Mouse (Mus musculus) bone marrow macrophage, adult 2 months (primary cell): ENCODE data around the gene Grin2c. TPM values are rescaled to one million over a fixed set of nuclear protein-coding genes. Genes with fewer than 3 reads are reported as not detected.

Experiments used
- H3K27ac ChIP-seq: 2 replicates; pipeline ENCODE4 v1.5.1; 2012; ENCODE audit warnings: low read depth, low read length; ENCODE audit not compliant: insufficient read depth
- H3K4me1 ChIP-seq: 2 replicates; pipeline ENCODE4 v1.6.1; 2012; ENCODE audit warnings: low read length; ENCODE audit not compliant: control insufficient read depth, insufficient read depth
- H3K4me3 ChIP-seq: 2 replicates; pipeline ENCODE4 v1.5.1; 2012; ENCODE audit warnings: mild to moderate bottlenecking, low read length, moderate library complexity; ENCODE audit not compliant: insufficient read depth
- CTCF ChIP-seq: IDR thresholded peaks from 2 replicates; pipeline ENCODE4 v1.5.1; 2012; ENCODE audit warnings: low read depth, mild to moderate bottlenecking, low read length, moderate library complexity
- POLR2A ChIP-seq: IDR thresholded peaks from 2 replicates; pipeline ENCODE4 v1.6.1; 2012; ENCODE audit warnings: mild to moderate bottlenecking, low read depth, low read length, borderline replicate concordance
- polyA plus RNA-seq: library from polyadenylated mRNA; stranded (reverse); fragments of >200 nt; gene quantifications from 2 replicates; pipeline ENCODE4 v1.2.4, GENCODE M21; 2012; ENCODE audit not compliant: missing spikeins, insufficient read depth, insufficient read length

The Grin2c gene
- polyA plus RNA-seq, 1 experiment = not detected

DNA sequence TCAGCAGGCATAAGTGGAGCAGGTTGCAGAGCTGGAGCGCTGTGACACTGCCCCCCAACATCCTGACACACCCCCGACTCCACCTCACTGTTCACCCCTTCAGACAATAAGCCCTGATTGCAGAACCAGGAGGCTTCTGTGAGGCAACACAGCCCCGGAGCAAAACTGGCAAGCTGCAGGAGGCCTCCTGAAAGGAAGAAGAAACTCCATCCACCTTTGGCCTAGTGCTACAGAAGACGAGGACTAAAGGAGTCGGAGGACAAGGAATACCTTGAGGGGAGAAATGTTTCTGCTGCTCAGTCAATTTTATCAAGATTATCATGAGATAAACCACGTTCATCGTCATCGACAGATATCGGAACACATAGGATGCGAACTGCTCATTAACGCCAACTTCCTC is 28.9 kb upstream of the Grin2c start:
- H3K27ac ChIP-seq = no peak overlapping the region
- peaks cover 12% of the 10 kb centered on the region for H3K4me1 ChIP-seq
- TF ChIP-seq POLR2A = no peak
- TF ChIP-seq CTCF = no peak
- no peak overlapping the region for H3K4me3 ChIP-seq

DNA sequence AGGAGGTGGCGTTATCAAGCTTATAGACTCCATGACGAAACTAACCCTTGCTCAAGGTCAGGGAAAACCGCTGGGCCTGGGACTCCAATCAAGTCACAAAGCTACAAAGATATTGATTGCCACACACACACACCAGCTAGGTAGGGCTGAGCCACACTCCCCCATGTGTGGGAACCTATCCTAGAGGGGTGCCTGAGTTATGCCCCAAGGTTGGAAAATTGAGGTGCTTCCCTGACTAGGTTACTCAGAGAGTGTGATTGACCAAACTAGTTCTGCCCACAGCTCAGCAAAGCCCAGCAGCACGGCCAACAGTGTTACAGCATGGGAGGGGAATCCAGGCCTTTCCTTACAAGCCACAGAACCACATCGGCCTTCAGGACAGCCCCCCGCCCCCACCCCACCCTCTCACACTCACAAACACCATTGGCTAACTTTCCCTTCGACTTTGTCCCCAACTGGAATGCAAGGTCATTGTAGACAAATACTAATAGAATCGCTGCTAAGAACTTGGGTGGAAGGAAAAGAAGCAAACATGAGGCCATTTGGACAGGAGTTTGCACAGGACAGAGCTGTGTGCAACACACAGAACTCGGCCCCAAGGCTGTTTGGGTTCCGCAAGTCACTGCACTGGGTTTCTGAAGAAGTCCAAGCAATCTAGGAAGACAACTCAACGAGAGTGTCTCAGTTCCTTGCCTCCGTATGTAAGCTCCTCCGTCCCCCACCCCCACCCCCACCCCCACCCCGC is 25.8 kb upstream of the Grin2c start:
- Histone ChIP-seq H3K4me1 (peaks cover 23% of the 10 kb centered on the region), H3K4me3 (no peak overlapping the region), H3K27ac (no peak overlapping the region)
- TF ChIP-seq CTCF (no peak), POLR2A (no peak)

DNA sequence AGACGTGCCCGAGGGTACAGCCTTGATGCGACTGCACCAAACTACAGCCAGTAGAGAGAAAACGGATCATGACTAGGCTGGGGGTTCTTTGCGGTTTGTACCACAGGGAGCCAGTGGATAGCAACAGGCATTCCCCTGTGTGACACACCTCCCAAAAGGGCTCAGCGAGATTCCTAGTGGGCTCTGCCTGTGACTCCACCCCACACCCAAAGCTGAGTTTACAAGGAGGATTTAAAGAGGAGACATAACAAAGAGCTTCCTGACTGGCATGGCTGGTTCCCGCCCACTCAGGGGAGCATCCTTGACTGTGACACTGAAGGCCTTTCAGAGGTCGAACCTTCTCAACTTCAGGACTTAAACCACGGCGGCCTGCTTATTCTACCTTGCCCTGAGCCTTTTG is 24.5 kb upstream of the Grin2c start:
- Histone ChIP-seq H3K4me1 (peaks cover 23% of the 10 kb centered on the region), H3K4me3 (no peak overlapping the region), H3K27ac (no peak overlapping the region)
- TF ChIP-seq POLR2A (no peak), CTCF (no peak)

DNA sequence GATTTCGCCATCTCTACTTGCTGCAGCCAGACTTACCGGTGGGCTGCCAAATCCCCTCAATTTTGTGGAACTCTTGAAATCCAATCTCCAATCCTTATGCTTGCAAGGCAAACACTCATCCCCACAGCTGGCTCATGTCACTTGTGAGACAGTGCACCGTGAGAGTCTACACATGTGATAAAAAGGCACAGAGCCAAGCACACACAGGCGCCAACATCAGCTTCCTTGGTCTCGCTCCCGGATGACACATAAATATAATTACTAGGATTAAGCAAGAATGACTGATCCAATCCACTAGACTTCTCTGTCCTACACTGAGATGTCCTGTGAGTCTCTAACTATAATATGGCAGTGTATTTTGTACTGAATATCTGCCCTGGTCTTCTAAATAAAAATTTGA is 23.9 kb upstream of the Grin2c start:
- H3K27ac ChIP-seq = 0 out of 2 replicates have a peak overlapping the region, but pooled peaks have one; percentile 2
- no peak overlapping the region for H3K4me3 ChIP-seq
- peaks cover 24% of the 10 kb centered on the region for H3K4me1 ChIP-seq
- no peak for TF ChIP-seq CTCF
- TF ChIP-seq POLR2A = no peak

DNA sequence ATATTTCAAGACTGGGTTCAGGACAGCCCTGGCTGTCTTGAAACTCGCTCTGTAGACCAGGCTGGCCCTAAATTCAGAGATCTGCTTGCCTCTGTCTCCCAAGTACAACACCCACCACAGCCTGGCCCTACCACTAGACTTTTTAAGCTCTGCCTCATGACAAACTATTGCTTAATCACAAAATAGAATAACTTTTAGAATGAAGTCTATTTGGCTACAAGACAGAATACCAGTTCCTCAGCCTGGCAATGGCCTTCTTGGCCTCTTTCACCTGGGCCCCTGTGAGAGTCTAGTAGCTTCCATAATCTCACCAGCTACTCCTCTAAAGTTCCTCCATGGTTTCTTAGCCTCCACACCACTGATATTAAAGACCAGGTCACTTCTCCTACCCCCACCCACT is 23.3 kb upstream of the Grin2c start:
- H3K27ac ChIP-seq = peak overlapping the region; percentile 2

DNA sequence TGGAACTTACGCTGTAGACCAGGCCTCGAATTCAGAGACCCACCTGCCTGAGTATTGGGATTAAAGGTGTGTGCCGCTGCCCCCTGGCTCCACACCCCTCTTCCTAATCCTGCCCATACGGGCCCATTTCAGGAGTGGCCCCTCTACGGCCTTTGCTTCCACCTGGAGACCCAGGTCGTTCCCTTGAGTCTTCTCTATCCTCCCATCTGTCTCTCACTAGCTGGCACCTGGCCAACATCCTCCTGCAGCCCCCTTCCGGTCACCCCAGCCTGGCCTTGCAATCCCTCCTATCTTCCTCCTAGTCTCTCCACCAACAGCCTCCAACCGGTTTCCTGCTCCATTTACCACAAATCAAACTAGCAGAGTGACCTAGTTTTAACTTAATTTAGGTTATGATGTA is 22.8 kb upstream of the Grin2c start:
- TF ChIP-seq CTCF (no peak), POLR2A (no peak)
- Histone ChIP-seq H3K4me3 (no peak overlapping the region), H3K27ac (peak overlapping the region; percentile 2), H3K4me1 (peaks cover 33% of the 10 kb centered on the region)

More for the DNA sequence above, 23.3 kb upstream of the Grin2c start:
- H3K4me1 ChIP-seq = peaks cover 30% of the 10 kb centered on the region
- TF ChIP-seq POLR2A (no peak), CTCF (no peak)
- no peak overlapping the region for H3K4me3 ChIP-seq

DNA sequence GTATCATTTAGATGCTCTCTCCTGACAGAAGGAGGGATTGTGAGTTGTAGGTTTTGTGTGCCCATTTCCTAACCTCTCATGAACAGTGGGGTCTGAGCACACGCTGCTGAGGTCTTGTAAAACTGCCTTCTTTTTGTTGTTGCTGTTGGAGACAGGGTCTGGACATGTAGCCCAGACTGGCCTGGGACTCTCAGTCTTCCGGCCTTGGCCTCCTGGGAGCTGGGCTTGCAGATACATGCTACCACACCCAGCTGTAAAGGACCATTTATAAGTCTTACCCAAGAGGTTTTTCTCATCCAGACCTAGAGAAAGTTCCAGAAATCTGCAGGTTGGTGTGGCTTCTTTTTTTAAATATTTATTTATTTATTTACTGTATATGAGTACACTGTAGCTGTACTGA is 21.3 kb upstream of the Grin2c start:
- Histone ChIP-seq H3K4me1 (peaks cover 37% of the 10 kb centered on the region), H3K27ac (no peak overlapping the region), H3K4me3 (no peak overlapping the region)
- TF ChIP-seq POLR2A (no peak), CTCF (no peak)

DNA sequence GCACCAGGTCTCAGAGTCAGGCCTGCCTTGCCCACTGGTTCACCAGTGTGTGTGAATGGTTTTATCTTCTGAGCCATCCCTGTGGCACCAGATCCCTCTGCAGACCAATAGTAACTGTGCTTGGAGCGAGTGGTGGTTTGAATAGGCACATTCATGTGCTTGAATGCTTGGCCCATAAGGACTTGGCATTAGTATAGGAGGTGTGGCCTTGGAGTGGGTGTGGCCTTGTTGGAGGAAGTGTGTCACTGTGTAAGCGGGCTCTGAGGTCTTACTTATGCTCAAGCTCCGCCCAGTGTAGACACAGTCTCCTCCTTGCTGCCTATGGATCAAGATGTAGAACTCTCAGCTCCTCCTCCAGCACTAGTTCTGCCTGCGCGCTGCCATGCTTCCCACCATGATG is 20.3 kb upstream of the Grin2c start:
- H3K27ac ChIP-seq = no peak overlapping the region

DNA sequence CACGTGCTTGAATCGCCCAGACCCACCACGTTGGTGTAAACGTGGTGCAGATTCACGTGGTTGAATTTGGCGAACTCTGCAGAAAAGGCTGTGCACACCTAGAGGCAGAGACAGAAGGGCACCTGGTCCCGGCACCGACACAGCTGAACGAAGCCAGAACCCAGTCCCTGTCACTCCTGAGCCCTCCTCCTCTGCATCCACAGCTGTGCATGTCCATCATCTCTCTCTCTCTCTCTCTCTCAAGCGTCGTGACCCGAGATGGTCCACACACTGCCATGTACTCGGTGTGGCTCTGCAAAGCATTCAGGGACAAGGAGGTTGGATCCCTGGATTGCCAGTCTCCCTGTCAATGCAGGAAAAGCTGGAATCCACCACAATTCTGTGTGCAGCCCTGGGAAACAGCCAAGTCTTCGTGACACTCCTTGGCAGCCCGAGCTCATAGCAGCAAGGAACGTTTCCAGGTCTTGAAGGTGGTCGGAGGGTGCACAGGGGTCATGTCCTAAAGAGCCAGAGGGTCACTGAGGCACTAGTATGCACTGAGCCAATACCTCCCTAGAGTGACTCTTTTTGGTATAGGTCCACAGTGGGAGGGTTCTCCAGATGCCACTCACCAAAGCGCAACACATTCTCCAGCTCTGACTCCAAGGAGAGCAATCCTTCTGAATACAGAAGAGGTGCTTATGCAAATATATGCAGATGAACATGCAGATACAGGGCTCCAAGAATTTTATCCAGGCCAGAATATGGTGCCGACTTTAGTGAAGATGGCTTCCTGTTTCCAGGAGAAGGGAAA is 19.4 kb upstream of the Grin2c start:
- Histone ChIP-seq H3K4me1 (peaks cover 31% of the 10 kb centered on the region), H3K27ac (no peak overlapping the region), H3K4me3 (no peak overlapping the region)
- no peak for TF ChIP-seq POLR2A
- TF ChIP-seq CTCF = no peak

More for the DNA sequence above, 20.3 kb upstream of the Grin2c start:
- H3K4me3 ChIP-seq = no peak overlapping the region
- no peak for TF ChIP-seq POLR2A
- TF ChIP-seq CTCF = no peak
- peaks cover 37% of the 10 kb centered on the region for H3K4me1 ChIP-seq

DNA sequence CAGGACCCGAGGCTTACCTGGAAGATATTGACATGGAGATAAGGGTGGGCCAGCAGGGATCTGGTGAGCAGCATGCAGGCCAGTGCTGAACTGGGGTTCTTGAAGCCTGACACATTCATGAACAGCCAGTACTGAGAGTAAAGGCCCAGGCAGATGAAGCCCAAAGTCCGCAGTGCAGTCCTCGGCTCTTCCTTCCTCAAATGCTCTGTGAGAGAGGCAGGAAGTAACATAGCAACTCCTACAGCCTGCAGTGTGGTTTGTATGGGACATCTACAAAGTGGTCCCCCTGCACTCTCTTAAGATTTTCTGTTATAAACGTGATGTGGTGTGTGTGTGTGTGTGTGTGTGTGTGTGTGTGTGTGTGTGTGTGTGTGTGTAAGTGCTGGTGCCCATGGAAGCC is 18.2 kb upstream of the Grin2c start:
- peak overlapping the region; percentile 54 for H3K27ac ChIP-seq

More for the DNA sequence above, 18.2 kb upstream of the Grin2c start:
- TF ChIP-seq CTCF (no peak), POLR2A (no peak)
- peaks cover 23% of the 10 kb centered on the region for H3K4me1 ChIP-seq
- H3K4me3 ChIP-seq = no peak overlapping the region
